Comparison of ENCODE assay signal across 13 mouse cellular contexts in the genomic region with DNA sequence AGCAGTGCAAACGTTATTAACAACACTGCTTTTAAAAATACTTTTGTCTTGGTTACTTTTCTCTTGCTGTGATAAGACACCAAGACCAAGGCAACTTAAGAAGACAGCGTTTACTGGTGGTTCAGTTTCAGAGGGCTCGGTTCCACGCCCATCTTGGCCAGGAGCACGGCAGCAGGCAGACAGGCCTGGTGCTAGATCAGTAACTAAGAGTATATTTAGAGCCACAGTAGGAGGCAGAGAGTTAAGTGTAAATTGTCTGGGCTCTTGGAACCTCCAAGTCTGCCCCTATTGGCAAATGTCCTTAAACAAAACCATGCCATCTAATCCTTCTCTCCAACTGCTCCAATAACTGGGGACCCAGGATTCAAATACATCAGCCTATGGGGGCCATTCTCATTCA. TPM values are rescaled to one million over a fixed set of nuclear protein-coding genes. Genes with fewer than 3 reads are reported as not detected.
A peak's percentile ranks its signal among the peaks of the same experiment; 100 is the strongest.
DNase-seq lines count a peak whose midpoint lies in the region; ATAC-seq and TF ChIP-seq lines count a peak whose summit lies in the region.
"Had no signal": no experiment of that assay in that cellular context is flagged by ENCODE, and none has a peak within 500 bp of the region (broad histone marks: within the 10 kb centered on the region; RNA-seq: fewer than 3 reads in every experiment).

No protein-coding gene starts in this region.

- intact Hi-C loops in heart, postnatal 10 days (cut with DNase I): no loop called here

- no peak overlapping the region for H3K9ac ChIP-seq in embryonic facial prominence, embryonic 13.5 days
- no peak overlapping the region for H3K9ac ChIP-seq in heart, postnatal 0 days (replicated peaks; ENCODE audit: low read depth, low read length)
- H3K9ac ChIP-seq in embryonic facial prominence, embryonic 14.5 days (ENCODE audit: low read depth, low read length): no peak overlapping the region
- H3K9ac ChIP-seq: neural tube, embryonic 15.5 days had no signal

- H3K4me3 ChIP-seq in embryonic facial prominence, embryonic 13.5 days: no peak overlapping the region
- H3K4me3 ChIP-seq in embryonic facial prominence, embryonic 10.5 days: no peak overlapping the region
- no peak overlapping the region for H3K4me3 ChIP-seq in heart, postnatal 0 days (ENCODE audit: low read depth, low read length)
- H3K4me3 ChIP-seq in embryonic facial prominence, embryonic 14.5 days (ENCODE audit: low read depth, low read length): no peak overlapping the region
- no peak overlapping the region for H3K4me3 ChIP-seq in macrophage (ENCODE audit: inconsistent target)
- H3K4me3 ChIP-seq: midbrain, embryonic 10.5 days; neural tube, embryonic 15.5 days had no signal

- H3K79me2 ChIP-seq in macrophage (ENCODE audit: inconsistent target): peaks cover 62% of the 10 kb centered on the region; the same call in 1 of the 2 replicates

- H3K4me1 ChIP-seq in embryonic facial prominence, embryonic 13.5 days: peaks cover 44% of the 10 kb centered on the region
- peaks cover 39% of the 10 kb centered on the region for H3K4me1 ChIP-seq in embryonic facial prominence, embryonic 10.5 days
- peaks cover 47% of the 10 kb centered on the region for H3K4me1 ChIP-seq in heart, postnatal 0 days (ENCODE audit: control insufficient read depth, insufficient read depth)
- H3K4me1 ChIP-seq in embryonic facial prominence, embryonic 14.5 days (ENCODE audit: control insufficient read depth, insufficient read depth, low read length): peaks cover 26% of the 10 kb centered on the region

- no peak overlapping the region for H3K4me2 ChIP-seq in embryonic facial prominence, embryonic 13.5 days
- no peak overlapping the region for H3K4me2 ChIP-seq in heart, postnatal 0 days (ENCODE audit: low read depth, low read length)
- H3K4me2 ChIP-seq in embryonic facial prominence, embryonic 14.5 days (ENCODE audit: low read depth, low read length): no peak overlapping the region
- H3K4me2 ChIP-seq: neural tube, embryonic 15.5 days had no signal

- no peak for ATAC-seq in embryonic facial prominence, embryonic 13.5 days (ENCODE audit: insufficient number of reproducible peaks, insufficient read depth, low FRiP score, low TSS enrichment, low read depth)
- no peak for ATAC-seq in heart, postnatal 0 days (ENCODE audit: insufficient read depth, low read depth)
- ATAC-seq in embryonic facial prominence, embryonic 14.5 days (ENCODE audit: low read depth): no peak

- 0 out of 2 replicates have a peak overlapping the region, but pooled peaks have one; percentile 22 for H3K27ac ChIP-seq in embryonic facial prominence, embryonic 13.5 days
- H3K27ac ChIP-seq in embryonic facial prominence, embryonic 10.5 days (replicated peaks): no peak overlapping the region
- peak overlapping the region; percentile 55 for H3K27ac ChIP-seq in heart, postnatal 0 days (ENCODE audit: low read depth)
- peak overlapping the region; percentile 8; the same call in 1 of the 2 replicates for H3K27ac ChIP-seq in embryonic facial prominence, embryonic 14.5 days (replicated peaks; ENCODE audit: low read depth, low read length)
- H3K27ac ChIP-seq in macrophage: peak overlapping the region; percentile 62; the same call in 1 of the 2 replicates
- H3K27ac ChIP-seq: neural tube, embryonic 15.5 days had no signal

- 56% methylated on average over 5 of the region's 5 CpGs for WGBS in embryonic facial prominence, embryonic 13.5 days
- WGBS in embryonic facial prominence, embryonic 10.5 days: 75% methylated on average over 5 of the region's 5 CpGs
- 33% methylated on average over 5 of the region's 5 CpGs for WGBS in heart, postnatal 0 days
- WGBS in embryonic facial prominence, embryonic 14.5 days: 57% methylated on average over 5 of the region's 5 CpGs
- WGBS in macrophage (ENCODE audit: missing documents): 66% methylated on average over 5 of the region's 5 CpGs

- no peaks in the 10 kb centered on the region for H3K27me3 ChIP-seq in embryonic facial prominence, embryonic 13.5 days
- no peaks in the 10 kb centered on the region for H3K27me3 ChIP-seq in embryonic facial prominence, embryonic 10.5 days (replicated peaks; ENCODE audit: low read depth, poor library complexity, severe bottlenecking)
- no peaks in the 10 kb centered on the region for H3K27me3 ChIP-seq in heart, postnatal 0 days (ENCODE audit: control insufficient read depth, insufficient read depth, low read length)
- H3K27me3 ChIP-seq in embryonic facial prominence, embryonic 14.5 days (replicated peaks; ENCODE audit: control insufficient read depth, insufficient read depth, low read length): no peaks in the 10 kb centered on the region
- H3K27me3 ChIP-seq: neural tube, embryonic 15.5 days had no signal

- DNase-seq in embryonic facial prominence, embryonic 10.5 days (ENCODE audit: low spot score): no peak
- DNase-seq in heart, postnatal 0 days (ENCODE audit: low spot score): no peak
- DNase-seq in heart, postnatal 10 days: no peak
- DNase-seq in embryonic facial prominence, embryonic 14.5 days (ENCODE audit: low spot score): peak; percentile 50
- DNase-seq in lung, postnatal 10 days: no peak
- DNase-seq: adrenal gland, adult 2 months; kidney, adult 9 months; kidney, postnatal 4 days; layer of hippocampus, postnatal 36 days had no signal

- no peak for TF ChIP-seq EP300 in heart, postnatal 0 days (IDR thresholded peaks at IDR 0.05; ENCODE audit: low read depth)

- H3K36me3 ChIP-seq in embryonic facial prominence, embryonic 13.5 days: no peaks in the 10 kb centered on the region
- H3K36me3 ChIP-seq in embryonic facial prominence, embryonic 10.5 days (replicated peaks): no peaks in the 10 kb centered on the region
- no peaks in the 10 kb centered on the region for H3K36me3 ChIP-seq in heart, postnatal 0 days (replicated peaks; ENCODE audit: control insufficient read depth, insufficient read depth, low read length)
- H3K36me3 ChIP-seq in embryonic facial prominence, embryonic 14.5 days (ENCODE audit: control insufficient read depth, insufficient read depth, low read length): no peaks in the 10 kb centered on the region
- H3K36me3 ChIP-seq in macrophage (ENCODE audit: inconsistent target): no peaks in the 10 kb centered on the region
- H3K36me3 ChIP-seq: midbrain, embryonic 10.5 days; neural tube, embryonic 15.5 days had no signal

- TF ChIP-seq CTCF in heart, postnatal 0 days (IDR thresholded peaks at IDR 0.05; ENCODE audit: low read depth): no peak

- H3K9me3 ChIP-seq in embryonic facial prominence, embryonic 13.5 days: no peaks in the 10 kb centered on the region
- H3K9me3 ChIP-seq in embryonic facial prominence, embryonic 10.5 days: no peaks in the 10 kb centered on the region
- no peaks in the 10 kb centered on the region for H3K9me3 ChIP-seq in heart, postnatal 0 days (replicated peaks; ENCODE audit: control insufficient read depth, low read length)
- no peaks in the 10 kb centered on the region for H3K9me3 ChIP-seq in embryonic facial prominence, embryonic 14.5 days (ENCODE audit: control insufficient read depth, low read length)
- H3K9me3 ChIP-seq: midbrain, embryonic 10.5 days; neural tube, embryonic 15.5 days had no signal

RNA-seq across cellular contexts. Expression of gene Crtc3, which starts 46.1 kb away (rescaled TPM):
- polyA plus RNA-seq in embryonic facial prominence, embryonic 13.5 days (2015; fragmentation: Nextera tagmentation; extraction: Ambion mirVana): 26.2 and 27.6 TPM in 2 replicates
- 9.0 and 11.2 TPM in 2 replicates for polyA plus RNA-seq in embryonic facial prominence, embryonic 10.5 days (2016; fragmentation: Nextera tagmentation; extraction: Ambion mirVana)
- total RNA-seq in heart, postnatal 0 days (2014; rRNA removed; ENCODE audit: low replicate concordance): 9.4 and 24.9 TPM in 2 replicates
- polyA plus RNA-seq in heart, postnatal 0 days (2015; fragmentation: Nextera tagmentation; extraction: Ambion mirVana): 10.5 and 11.4 TPM in 2 replicates
- total RNA-seq in heart, postnatal 10 days (2021): 10 to 100 TPM; 20.6 to 20.7 TPM
- 21.6 and 22.9 TPM in 2 replicates for polyA plus RNA-seq in embryonic facial prominence, embryonic 14.5 days (2014; fragmentation: Nextera tagmentation; extraction: Ambion mirVana)
- 10 to 100 TPM; 25.8 to 70.8 (median 50.4) TPM for total RNA-seq in macrophage (2018; cell fraction: chromatin; rRNA removed)
- total RNA-seq in macrophage (2018; cell fraction: cytosol; rRNA removed): 10 to 100 TPM in 22 of 26 experiments, 1 to 10 TPM in 4; 8.8 to 17.2 (median 12.5) TPM
- total RNA-seq in macrophage (2018; cell fraction: nucleus; rRNA removed): 10 to 100 TPM; 11.8 to 43.9 (median 26.0) TPM
- polyA plus RNA-seq in macrophage (2018): 9.6 to 16.5 TPM (median 11.3 TPM) in 3 replicates
